Mouse (Mus musculus): Measurements from ENCODE around the gene Cdk14. TPM values are rescaled to one million over a fixed set of nuclear protein-coding genes. Genes with fewer than 3 reads are reported as not detected.

Cdk14 gene
- polyA plus RNA-seq, 1 experiment: 2.6 TPM

DNA sequence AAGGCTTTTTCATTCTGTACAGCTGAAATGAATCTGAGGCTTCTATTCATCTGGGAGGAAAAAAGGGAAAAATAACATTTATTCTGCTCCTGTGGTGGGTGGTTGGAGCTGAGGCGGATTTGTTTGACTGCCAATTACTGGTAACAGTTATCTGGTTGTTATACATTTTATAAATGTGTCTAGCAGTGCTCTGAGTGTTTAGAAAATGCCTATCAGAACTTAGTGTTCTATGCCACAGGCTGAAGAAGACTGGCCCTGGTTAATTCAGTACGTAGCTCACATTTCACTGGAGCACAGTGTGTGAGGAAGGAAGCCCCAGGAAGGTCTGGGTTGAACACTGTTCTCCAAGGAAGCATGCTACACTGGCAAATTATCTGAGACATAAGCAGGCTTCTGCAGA lies 429.1 kb downstream of the Cdk14 start:
- H3K4me1 ChIP-seq (ENCODE audit: control insufficient read depth, insufficient read depth, low read length): no peaks in the 10 kb centered on the region
- DNase-seq: no peak
- no peaks in the 10 kb centered on the region for H3K27me3 ChIP-seq (replicated peaks; ENCODE audit: control insufficient read depth, insufficient read depth, low read length)
- WGBS: 87% methylated on average over 2 of the region's 2 CpGs
- H3K4me3 ChIP-seq (ENCODE audit: insufficient read depth, low read depth, low read length): no peak overlapping the region
- TF ChIP-seq CTCF (conservative IDR thresholded peaks at IDR 0.05; ENCODE audit: insufficient read depth, insufficient read length, low read depth, low read length) (no peak), POLR2A (IDR thresholded peaks at IDR 0.05; ENCODE audit: low read depth, low read length) (no peak)
- H3K36me3 ChIP-seq (ENCODE audit: control insufficient read depth, insufficient read depth, low read length): no peaks in the 10 kb centered on the region
- no peak overlapping the region for H3K27ac ChIP-seq (ENCODE audit: insufficient read depth, low read depth, low read length)

DNA sequence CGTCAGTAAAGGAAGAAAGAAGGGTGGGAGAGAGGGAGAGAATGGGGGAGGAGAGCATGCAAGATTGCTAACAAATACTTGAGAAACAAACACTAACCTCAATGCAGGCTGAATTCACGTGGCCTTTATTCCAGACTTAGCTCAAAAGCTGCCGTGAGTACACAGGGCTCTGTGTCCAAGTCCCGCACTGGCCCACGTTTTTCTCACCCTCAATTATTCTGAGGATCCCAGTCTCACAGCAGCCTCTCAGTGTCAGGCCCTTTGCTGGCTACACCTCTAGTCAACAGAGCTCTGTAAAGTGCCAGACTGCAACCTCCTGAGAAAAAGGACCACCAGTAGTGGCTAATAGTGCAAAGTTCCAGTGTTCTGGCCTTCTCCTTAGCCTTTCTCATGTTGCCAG lies 429.9 kb downstream of the Cdk14 start:
- TF ChIP-seq CTCF (conservative IDR thresholded peaks at IDR 0.05; ENCODE audit: insufficient read depth, insufficient read length, low read depth, low read length): no peak
- TF ChIP-seq POLR2A (IDR thresholded peaks at IDR 0.05; ENCODE audit: low read depth, low read length): no peak
- no peak overlapping the region for H3K27ac ChIP-seq (ENCODE audit: insufficient read depth, low read depth, low read length)
- DNase-seq: no peak
- H3K36me3 ChIP-seq (ENCODE audit: control insufficient read depth, insufficient read depth, low read length): no peaks in the 10 kb centered on the region
- H3K4me3 ChIP-seq (ENCODE audit: insufficient read depth, low read depth, low read length): no peak overlapping the region
- no peaks in the 10 kb centered on the region for H3K4me1 ChIP-seq (ENCODE audit: control insufficient read depth, insufficient read depth, low read length)
- WGBS: 69% methylated on average over 5 of the region's 5 CpGs
- no peaks in the 10 kb centered on the region for H3K27me3 ChIP-seq (replicated peaks; ENCODE audit: control insufficient read depth, insufficient read depth, low read length)

- H3K27me3 ChIP-seq (replicated peaks; ENCODE audit: control insufficient read depth, insufficient read depth, low read length): no peaks in the 10 kb centered on the region
- TF ChIP-seq POLR2A (IDR thresholded peaks at IDR 0.05; ENCODE audit: low read depth, low read length) (no peak), CTCF (conservative IDR thresholded peaks at IDR 0.05; ENCODE audit: insufficient read depth, insufficient read length, low read depth, low read length) (no peak)
- H3K4me3 ChIP-seq (ENCODE audit: insufficient read depth, low read depth, low read length): no peak overlapping the region
- DNase-seq: no peak
- no peaks in the 10 kb centered on the region for H3K36me3 ChIP-seq (ENCODE audit: control insufficient read depth, insufficient read depth, low read length)
- H3K27ac ChIP-seq (ENCODE audit: insufficient read depth, low read depth, low read length): no peak overlapping the region
- no peaks in the 10 kb centered on the region for H3K4me1 ChIP-seq (ENCODE audit: control insufficient read depth, insufficient read depth, low read length)
- WGBS: 87% methylated on average over 2 of the region's 2 CpGs
These were observed 433.9 kb downstream of the Cdk14 start for GRCm38 (mm10) chr5:4986181-4986580.

GRCm38 (mm10) chr5:4979551-4979950 lies 440.6 kb downstream of the Cdk14 start:
- no peaks in the 10 kb centered on the region for H3K27me3 ChIP-seq (replicated peaks; ENCODE audit: control insufficient read depth, insufficient read depth, low read length)
- H3K4me3 ChIP-seq (ENCODE audit: insufficient read depth, low read depth, low read length): no peak overlapping the region
- TF ChIP-seq POLR2A (IDR thresholded peaks at IDR 0.05; ENCODE audit: low read depth, low read length): no peak
- TF ChIP-seq CTCF (conservative IDR thresholded peaks at IDR 0.05; ENCODE audit: insufficient read depth, insufficient read length, low read depth, low read length): no peak
- no peaks in the 10 kb centered on the region for H3K4me1 ChIP-seq (ENCODE audit: control insufficient read depth, insufficient read depth, low read length)
- H3K27ac ChIP-seq (ENCODE audit: insufficient read depth, low read depth, low read length): no peak overlapping the region
- H3K36me3 ChIP-seq (ENCODE audit: control insufficient read depth, insufficient read depth, low read length): no peaks in the 10 kb centered on the region
- WGBS: 69% methylated on average over 4 of the region's 4 CpGs
- DNase-seq: no peak

GRCm38 (mm10) chr5:4973408-4973807 lies 446.7 kb downstream of the Cdk14 start:
- no peaks in the 10 kb centered on the region for H3K4me1 ChIP-seq (ENCODE audit: control insufficient read depth, insufficient read depth, low read length)
- no peak overlapping the region for H3K27ac ChIP-seq (ENCODE audit: insufficient read depth, low read depth, low read length)
- no peak for DNase-seq
- H3K36me3 ChIP-seq (ENCODE audit: control insufficient read depth, insufficient read depth, low read length): no peaks in the 10 kb centered on the region
- no peaks in the 10 kb centered on the region for H3K27me3 ChIP-seq (replicated peaks; ENCODE audit: control insufficient read depth, insufficient read depth, low read length)
- no peak for TF ChIP-seq CTCF (conservative IDR thresholded peaks at IDR 0.05; ENCODE audit: insufficient read depth, insufficient read length, low read depth, low read length)
- TF ChIP-seq POLR2A (IDR thresholded peaks at IDR 0.05; ENCODE audit: low read depth, low read length): no peak
- no peak overlapping the region for H3K4me3 ChIP-seq (ENCODE audit: insufficient read depth, low read depth, low read length)
- WGBS: 86% methylated on average over 1 of the region's 1 CpGs

DNA sequence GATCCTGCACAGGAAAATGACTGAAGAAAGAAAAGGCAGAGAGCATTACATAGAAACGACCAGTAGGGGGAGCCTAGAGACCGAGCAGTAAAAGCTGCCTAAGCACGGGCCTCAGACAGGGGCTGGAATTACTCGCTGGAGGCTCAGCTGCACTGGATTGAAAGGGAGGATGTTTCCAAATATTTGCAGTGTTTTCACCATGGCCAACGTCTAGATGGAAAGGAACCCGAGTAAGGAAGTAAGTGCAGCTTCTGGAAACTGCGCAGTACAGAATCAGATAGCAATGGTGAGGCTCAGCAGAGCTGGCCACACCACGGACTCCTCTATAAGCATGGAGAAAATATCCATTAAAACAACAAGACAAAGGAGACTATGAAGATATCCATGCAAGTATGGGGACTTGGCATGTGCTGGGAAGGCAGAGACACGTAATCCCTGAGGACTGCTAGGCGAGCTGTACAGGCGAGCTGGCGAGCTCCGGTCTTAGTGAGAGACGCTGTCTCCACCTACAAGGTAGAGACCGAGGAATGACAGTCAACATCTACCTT lies 458.0 kb downstream of the Cdk14 start:
- Histone ChIP-seq H3K27me3 (replicated peaks; ENCODE audit: control insufficient read depth, insufficient read depth, low read length) (no peaks in the 10 kb centered on the region), H3K4me1 (ENCODE audit: control insufficient read depth, insufficient read depth, low read length) (no peaks in the 10 kb centered on the region), H3K27ac (ENCODE audit: insufficient read depth, low read depth, low read length) (no peak overlapping the region), H3K36me3 (ENCODE audit: control insufficient read depth, insufficient read depth, low read length) (no peaks in the 10 kb centered on the region), H3K4me3 (ENCODE audit: insufficient read depth, low read depth, low read length) (no peak overlapping the region)
- peak; percentile 65 for DNase-seq
- WGBS: 55% methylated on average over 15 of the region's 15 CpGs
- TF ChIP-seq POLR2A (IDR thresholded peaks at IDR 0.05; ENCODE audit: low read depth, low read length) (no peak), CTCF (conservative IDR thresholded peaks at IDR 0.05; ENCODE audit: insufficient read depth, insufficient read length, low read depth, low read length) (peak; percentile 84)

GRCm38 (mm10) chr5:4961636-4962035 lies 458.5 kb downstream of the Cdk14 start:
- Histone ChIP-seq H3K27ac (ENCODE audit: insufficient read depth, low read depth, low read length) (no peak overlapping the region), H3K36me3 (ENCODE audit: control insufficient read depth, insufficient read depth, low read length) (no peaks in the 10 kb centered on the region), H3K27me3 (replicated peaks; ENCODE audit: control insufficient read depth, insufficient read depth, low read length) (no peaks in the 10 kb centered on the region), H3K4me1 (ENCODE audit: control insufficient read depth, insufficient read depth, low read length) (no peaks in the 10 kb centered on the region), H3K4me3 (ENCODE audit: insufficient read depth, low read depth, low read length) (no peak overlapping the region)
- no peak for DNase-seq
- WGBS: 95% methylated on average over 1 of the region's 1 CpGs
- TF ChIP-seq CTCF (conservative IDR thresholded peaks at IDR 0.05; ENCODE audit: insufficient read depth, insufficient read length, low read depth, low read length) (no peak), POLR2A (IDR thresholded peaks at IDR 0.05; ENCODE audit: low read depth, low read length) (no peak)

Data from kidney, adult 2 months (tissue).